Mouse (Mus musculus) hindbrain, embryonic 13.5 days (tissue): ENCODE measurements around the gene Esyt1. TPM values are rescaled to one million over a fixed set of nuclear protein-coding genes. Genes with fewer than 3 reads are reported as not detected.
A peak's percentile ranks its signal among the peaks of the same experiment; 100 is the strongest.
"Not testable (repeated sequence)": the region's sequence is repeated elsewhere in the genome, so short reads cannot be mapped to it uniquely, and the experiment has no call there.

ENCODE experiments used
- ATAC-seq: fragments of 200-750 bp; cut with Nextera tagmentation; 2 replicates; pipeline ENCODE4 v1.8.0; 2017; ENCODE audit warnings: moderate TSS enrichment; ENCODE audit not compliant: low FRiP score
- H3K27ac ChIP-seq: fragments of 300-500 bp; sonication (generic); 2 replicates; pipeline ENCODE4 v1.5.1; 2015; ENCODE audit warnings: inconsistent platforms, mild to moderate bottlenecking, moderate library complexity
- H3K27me3 ChIP-seq: fragments of 300-500 bp; sonication (generic); 2 replicates; pipeline ENCODE4 v1.6.1; 2015; ENCODE audit warnings: mild to moderate bottlenecking, inconsistent platforms
- H3K36me3 ChIP-seq: fragments of 300-500 bp; sonication (generic); 2 replicates; pipeline ENCODE4 v1.6.1; 2015; ENCODE audit warnings: mild to moderate bottlenecking, inconsistent platforms
- H3K4me1 ChIP-seq: fragments of 300-500 bp; sonication (generic); replicated peaks from 2 replicates; pipeline ENCODE4 v1.6.1; 2015; ENCODE audit warnings: inconsistent platforms
- H3K4me2 ChIP-seq: fragments of 300-500 bp; sonication (generic); 2 replicates; pipeline ENCODE4 v1.6.1; 2015; ENCODE audit warnings: inconsistent platforms, mild to moderate bottlenecking, moderate library complexity
- H3K4me3 ChIP-seq: fragments of 300-500 bp; sonication (generic); 2 replicates; pipeline ENCODE4 v1.5.1; 2015; ENCODE audit warnings: mild to moderate bottlenecking, inconsistent platforms
- H3K9ac ChIP-seq: fragments of 300-500 bp; sonication (generic); 2 replicates; pipeline ENCODE4 v1.6.1; 2015; ENCODE audit warnings: mild to moderate bottlenecking, inconsistent platforms
- H3K9me3 ChIP-seq: fragments of 300-500 bp; sonication (generic); 2 replicates; pipeline ENCODE4 v1.6.1; 2016; ENCODE audit warnings: inconsistent platforms
- WGBS: fragments of 180-500 bp; shearing (Covaris S2); methylation state at CpG from one replicate; pipeline ENCODE4 v1.1.7; 2015; 5-methylcytosine and 5-hydroxymethylcytosine counted together
- polyA plus RNA-seq: library from polyadenylated mRNA; unstranded; fragments of >200 nt; fragmentation: Nextera tagmentation; extraction: Ambion mirVana; gene quantifications from 2 replicates; pipeline ENCODE4 v1.2.1, GENCODE M21; 2015

Esyt1 gene
- polyA plus RNA-seq, 1 experiment from 2014 or later, result 17.6 TPM

DNA sequence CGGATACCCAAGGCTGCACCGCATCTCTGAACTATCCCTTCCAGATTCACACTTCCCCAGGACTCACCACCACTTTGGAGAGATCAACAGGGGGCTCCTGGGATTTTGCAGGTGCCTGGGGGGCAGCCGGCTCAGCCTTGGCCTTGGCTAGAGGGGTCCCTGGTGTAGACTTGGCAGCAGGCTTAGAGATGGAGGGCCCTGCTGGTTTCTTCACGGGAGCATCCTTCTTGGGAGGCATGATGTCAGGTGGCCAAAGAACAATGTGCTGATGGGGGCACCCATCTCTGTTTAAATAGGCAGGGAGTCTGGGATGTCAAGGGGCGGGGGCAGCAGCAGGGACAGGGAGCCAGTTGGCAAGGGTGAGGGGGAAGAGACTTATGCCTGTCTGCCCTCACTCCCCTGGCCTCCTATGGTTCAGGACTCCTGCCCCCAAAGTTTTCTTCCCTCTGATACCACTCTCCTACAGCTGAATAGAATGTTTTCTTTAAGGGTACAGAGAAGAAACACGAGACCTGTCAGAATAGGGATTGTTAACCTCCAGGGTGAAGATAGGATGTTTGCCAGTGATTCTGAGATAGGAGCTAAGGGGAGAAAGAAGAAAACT is 28.4 kb downstream of the Esyt1 start:
- Histone ChIP-seq H3K9me3 (no peaks in the 10 kb centered on the region), H3K4me2 (peak overlapping the region; percentile 63; the same call in 1 of the 2 replicates), H3K27ac (no peak overlapping the region), H3K36me3 (no peaks in the 10 kb centered on the region), H3K27me3 (no peaks in the 10 kb centered on the region), H3K4me3 (peak overlapping the region; percentile 5; the same call in 1 of the 2 replicates), H3K4me1 (peaks cover 44% of the 10 kb centered on the region), H3K9ac (peak overlapping the region; percentile 66; the same call in 1 of the 2 replicates)
- ATAC-seq, result no peak
- WGBS, result 48% methylated on average over 6 of the region's 6 CpGs

DNA sequence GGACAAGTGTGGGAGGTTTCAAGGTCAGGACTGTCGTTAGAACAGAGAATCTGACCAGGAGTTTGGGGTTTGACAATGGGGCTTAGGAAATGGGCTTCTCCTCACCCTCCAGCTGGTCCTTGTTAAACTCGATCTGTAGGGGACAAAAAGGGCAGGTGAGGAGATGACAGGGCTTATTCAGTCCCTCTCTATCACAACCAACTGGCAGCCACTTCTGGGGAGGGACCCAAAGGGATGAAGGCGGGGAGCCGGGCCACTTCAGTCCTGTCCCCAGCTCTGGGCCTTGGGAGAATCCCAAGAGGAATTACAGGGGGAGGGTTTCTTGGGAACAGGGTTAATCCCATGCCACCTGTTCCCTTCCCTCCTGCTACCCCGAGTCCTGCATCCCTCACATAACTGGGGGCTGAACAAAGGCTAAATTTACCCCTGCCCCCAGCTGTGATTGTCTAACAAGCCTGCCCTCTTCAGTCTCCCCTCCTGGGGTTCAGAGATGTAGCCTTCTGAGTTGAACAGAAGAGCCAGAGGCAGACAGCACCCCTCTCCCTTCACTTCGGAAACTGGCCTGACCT is 29.1 kb downstream of the Esyt1 start:
- H3K4me3 ChIP-seq, result no peak overlapping the region
- no peak overlapping the region for H3K4me2 ChIP-seq
- H3K27me3 ChIP-seq, result no peaks in the 10 kb centered on the region
- H3K4me1 ChIP-seq, result peaks cover 50% of the 10 kb centered on the region
- no peaks in the 10 kb centered on the region for H3K9me3 ChIP-seq
- no peak overlapping the region for H3K27ac ChIP-seq
- H3K36me3 ChIP-seq, result peaks cover 4% of the 10 kb centered on the region
- WGBS, result 45% methylated on average over 6 of the region's 6 CpGs
- H3K9ac ChIP-seq, result peak overlapping the region; percentile 66; the same call in 1 of the 2 replicates
- ATAC-seq, result no peak

DNA sequence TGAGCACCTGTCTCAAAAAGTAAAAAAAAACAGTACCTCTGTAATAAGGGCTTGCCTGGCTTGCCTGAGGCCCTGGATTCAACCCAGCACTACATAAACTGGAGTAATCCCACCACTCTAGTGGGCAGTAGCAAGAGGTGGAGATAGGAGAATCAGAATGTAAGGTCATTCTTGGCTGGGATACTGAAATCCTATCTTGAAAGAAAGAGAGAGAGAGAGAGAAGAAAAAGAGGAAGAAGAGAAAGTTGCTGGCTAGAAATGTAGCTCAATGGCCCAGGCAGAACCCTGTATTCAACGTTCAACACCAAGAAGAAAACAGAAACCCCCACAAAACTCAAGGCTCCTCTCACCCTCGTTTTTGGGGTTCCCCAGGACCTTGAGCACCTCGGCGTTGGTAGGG is 29.8 kb downstream of the Esyt1 start:
- ATAC-seq, result no peak
- H3K27ac ChIP-seq, result no peak overlapping the region

DNA sequence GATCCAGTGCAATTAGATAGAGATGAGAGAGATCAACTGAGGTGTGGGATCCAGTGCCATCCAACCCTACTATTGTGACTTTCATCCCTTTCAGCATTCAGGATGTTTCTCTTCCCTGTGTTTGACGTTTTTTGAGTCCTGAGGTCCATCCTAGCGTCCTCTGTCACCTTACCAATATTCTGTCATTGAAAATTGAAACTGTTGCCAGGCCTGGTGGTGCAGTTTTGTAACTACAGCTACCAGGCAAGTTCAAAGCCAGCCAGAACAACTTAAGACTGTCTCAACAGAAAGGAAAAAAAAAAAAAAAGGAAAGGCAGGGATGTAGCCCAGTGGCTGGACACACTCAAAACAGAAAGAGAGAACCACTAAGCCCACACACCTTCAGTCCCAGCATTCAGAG is 30.4 kb downstream of the Esyt1 start:
- peak overlapping the region; percentile 86; the same call in 1 of the 2 replicates for H3K4me3 ChIP-seq
- H3K27ac ChIP-seq, result 0 out of 2 replicates have a peak overlapping the region, but pooled peaks have one; percentile 86
- WGBS, result 74% methylated on average over 2 of the region's 2 CpGs
- H3K4me2 ChIP-seq, result peak overlapping the region; percentile 79
- ATAC-seq, result no peak
- H3K9ac ChIP-seq, result peak overlapping the region; percentile 91
- H3K36me3 ChIP-seq, result peaks cover 17% of the 10 kb centered on the region
- H3K27me3 ChIP-seq, result no peaks in the 10 kb centered on the region
- no peaks in the 10 kb centered on the region for H3K9me3 ChIP-seq
- peaks cover 62% of the 10 kb centered on the region for H3K4me1 ChIP-seq

More for the DNA sequence above, 29.8 kb downstream of the Esyt1 start:
- Histone ChIP-seq H3K4me3 (no peak overlapping the region), H3K36me3 (peaks cover 11% of the 10 kb centered on the region), H3K27me3 (no peaks in the 10 kb centered on the region), H3K9ac (no peak overlapping the region), H3K9me3 (no peaks in the 10 kb centered on the region), H3K4me2 (no peak overlapping the region), H3K4me1 (peaks cover 57% of the 10 kb centered on the region)
- 84% methylated on average over 4 of the region's 4 CpGs for WGBS

DNA sequence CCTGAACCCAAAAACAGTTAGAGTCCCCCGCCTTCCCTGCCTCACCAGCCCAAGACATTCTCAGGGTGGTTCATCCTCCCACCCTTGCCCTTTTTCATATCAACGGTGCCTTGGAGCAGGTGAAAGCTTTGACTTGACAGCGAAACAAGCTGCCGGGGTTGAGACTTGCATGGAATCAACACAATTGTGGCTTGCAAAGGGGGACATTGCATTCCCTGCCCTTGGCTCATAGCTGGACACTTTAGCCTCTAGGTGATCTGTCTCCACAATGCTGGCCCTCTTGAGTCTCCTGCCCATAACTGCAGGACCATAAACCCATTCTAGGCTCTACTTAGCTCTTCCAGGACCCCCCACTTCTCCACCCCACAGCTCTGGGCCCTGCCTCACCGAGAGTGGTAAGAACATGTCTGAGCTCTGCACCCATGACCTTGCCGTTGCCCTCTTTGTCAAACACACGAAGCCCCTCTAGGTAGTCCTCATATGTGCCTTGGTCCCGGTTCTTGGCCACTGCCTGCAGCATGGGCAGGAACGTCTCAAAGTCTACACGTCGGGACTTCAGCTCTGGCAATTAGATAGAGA is 30.9 kb downstream of the Esyt1 start:
- peaks cover 65% of the 10 kb centered on the region for H3K4me1 ChIP-seq
- WGBS, result 57% methylated on average over 11 of the region's 11 CpGs

DNA sequence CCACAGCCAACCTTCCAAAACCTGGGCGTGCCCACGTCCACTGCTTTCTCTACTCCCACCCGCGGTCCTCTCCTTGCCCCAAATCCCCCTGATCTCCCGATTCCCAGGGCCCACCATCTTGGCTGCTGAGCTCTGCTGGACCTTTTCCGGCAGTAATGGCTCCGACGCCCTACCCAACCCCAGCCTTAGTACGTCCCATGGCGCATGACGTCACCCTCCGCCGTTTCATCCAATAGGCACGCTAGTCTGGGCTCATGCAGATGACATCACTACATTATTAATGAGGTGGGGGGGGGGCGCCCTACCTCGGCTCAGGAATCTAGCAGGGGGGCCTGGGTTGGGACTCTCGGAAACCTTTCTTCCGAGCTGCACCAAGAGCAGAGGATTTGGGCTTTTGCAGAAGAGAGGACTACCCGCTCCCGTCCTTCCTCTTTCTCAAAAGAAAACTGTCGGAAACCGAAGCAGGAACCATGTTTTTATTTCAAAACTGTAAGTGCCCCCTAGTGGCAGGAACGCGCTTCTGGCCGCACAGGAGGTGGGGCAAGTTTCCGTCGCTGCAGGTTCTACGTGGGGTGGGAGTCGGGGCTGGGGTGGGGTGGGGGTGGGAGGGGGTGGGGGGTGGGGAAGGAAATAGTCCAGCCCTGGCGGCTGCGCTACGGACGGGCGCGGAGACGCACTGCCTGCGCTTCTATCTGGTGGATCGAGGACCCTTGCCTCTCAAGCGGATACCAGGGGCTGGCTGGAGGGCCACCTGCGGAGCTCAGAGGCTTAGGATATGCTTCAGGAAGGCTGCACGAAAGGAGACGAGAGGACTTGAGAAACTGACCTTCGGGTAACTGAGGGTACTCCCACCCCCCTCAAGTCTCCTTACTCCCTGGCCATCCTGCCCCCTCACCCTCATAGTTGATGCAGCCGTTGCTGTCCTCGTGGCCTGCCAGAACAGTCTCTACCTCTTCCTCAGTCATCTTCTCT is 31.7 kb downstream of the Esyt1 start, which contains the start of gene Myl6:
TSS of gene Myl6 (minus strand) at position 451 of the 972 bp plus-strand sequence.
- Histone ChIP-seq H3K9me3 (no peaks in the 10 kb centered on the region), H3K36me3 (peaks cover 30% of the 10 kb centered on the region), H3K4me1 (peaks cover 58% of the 10 kb centered on the region), H3K27ac (peak within 1 kb of the TSS; percentile 86), H3K9ac (peak within 1 kb of the TSS; percentile 91), H3K27me3 (no peaks in the 10 kb centered on the region), H3K4me3 (peak within 1 kb of the TSS; percentile 86), H3K4me2 (peak within 1 kb of the TSS; percentile 79)
- peak; percentile 93 for ATAC-seq
- under 1% methylated on average over 44 of the region's 45 CpGs for WGBS

More for the DNA sequence above, 30.9 kb downstream of the Esyt1 start:
- Histone ChIP-seq H3K9ac (peak overlapping the region; percentile 91), H3K27ac (peak overlapping the region; percentile 86), H3K9me3 (no peaks in the 10 kb centered on the region), H3K36me3 (peaks cover 22% of the 10 kb centered on the region), H3K4me2 (peak overlapping the region; percentile 79), H3K4me3 (peak overlapping the region; percentile 86), H3K27me3 (no peaks in the 10 kb centered on the region)
- ATAC-seq, result no peak

DNA sequence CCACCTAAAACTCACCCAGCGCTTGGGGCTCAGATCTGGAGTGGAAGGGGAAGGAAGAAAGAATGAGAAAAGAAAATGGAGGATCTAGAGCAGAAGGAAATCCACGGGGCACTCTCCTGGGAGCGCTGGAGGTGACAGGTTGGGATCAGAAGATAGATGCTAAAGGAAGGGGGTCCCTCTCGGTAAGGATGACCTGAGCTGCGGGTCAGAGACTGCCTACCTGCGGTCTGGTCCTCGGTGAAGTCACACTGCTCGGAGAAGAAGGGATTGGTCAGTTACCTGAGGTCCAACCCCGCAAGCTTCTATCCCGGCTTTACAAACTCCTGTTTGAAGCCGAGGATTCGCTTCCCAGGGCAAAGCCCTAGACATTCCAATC is 32.4 kb downstream of the Esyt1 start:
- H3K4me1 ChIP-seq, result peaks cover 56% of the 10 kb centered on the region
- peak overlapping the region; percentile 86 for H3K27ac ChIP-seq
- peak; percentile 38 for ATAC-seq
- no peaks in the 10 kb centered on the region for H3K9me3 ChIP-seq
- WGBS, result 0% methylated on average over 12 of the region's 12 CpGs
- no peaks in the 10 kb centered on the region for H3K27me3 ChIP-seq
- peak overlapping the region; percentile 79 for H3K4me2 ChIP-seq
- H3K36me3 ChIP-seq, result peaks cover 37% of the 10 kb centered on the region
- peak overlapping the region; percentile 86 for H3K4me3 ChIP-seq
- H3K9ac ChIP-seq, result peak overlapping the region; percentile 91

DNA sequence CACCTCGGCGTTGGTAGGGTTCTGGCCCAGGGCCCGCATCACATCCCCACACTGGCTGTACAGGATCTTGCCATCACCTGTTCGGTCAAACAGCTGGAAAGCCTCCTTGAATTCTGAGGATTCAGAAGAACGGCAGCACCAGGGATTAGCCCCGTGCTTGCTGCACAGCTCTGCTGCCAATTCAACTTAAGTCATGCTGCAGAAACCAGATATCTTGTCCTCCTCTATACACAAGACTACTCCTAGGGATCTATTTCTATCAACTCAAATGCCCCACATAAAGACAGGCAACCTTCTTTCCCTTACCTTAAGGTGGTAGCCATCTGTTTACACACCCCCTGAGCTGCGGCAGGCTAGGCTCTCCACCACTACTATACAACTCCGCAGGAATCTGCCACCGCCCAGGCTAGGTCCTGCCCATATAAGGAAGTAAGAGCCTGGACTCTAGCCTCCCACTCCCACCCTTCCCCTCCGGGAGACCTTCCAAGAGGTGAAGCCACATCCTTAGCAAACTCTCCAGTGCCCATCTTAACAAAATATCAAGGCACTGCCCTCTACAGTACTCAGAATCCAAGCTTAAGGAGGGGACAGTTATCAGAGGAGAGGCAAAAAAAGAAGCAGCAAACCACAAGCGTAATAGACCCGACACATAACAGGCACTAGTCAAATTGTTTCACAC is 32.9 kb downstream of the Esyt1 start:
- Histone ChIP-seq H3K4me3 (peak overlapping the region; percentile 86), H3K36me3 (peaks cover 42% of the 10 kb centered on the region), H3K4me2 (peak overlapping the region; percentile 79), H3K4me1 (peaks cover 51% of the 10 kb centered on the region), H3K9me3 (no peaks in the 10 kb centered on the region), H3K9ac (peak overlapping the region; percentile 91), H3K27ac (peak overlapping the region; percentile 86), H3K27me3 (no peaks in the 10 kb centered on the region)
- WGBS, result 33% methylated on average over 12 of the region's 12 CpGs
- peak; percentile 21 for ATAC-seq

DNA sequence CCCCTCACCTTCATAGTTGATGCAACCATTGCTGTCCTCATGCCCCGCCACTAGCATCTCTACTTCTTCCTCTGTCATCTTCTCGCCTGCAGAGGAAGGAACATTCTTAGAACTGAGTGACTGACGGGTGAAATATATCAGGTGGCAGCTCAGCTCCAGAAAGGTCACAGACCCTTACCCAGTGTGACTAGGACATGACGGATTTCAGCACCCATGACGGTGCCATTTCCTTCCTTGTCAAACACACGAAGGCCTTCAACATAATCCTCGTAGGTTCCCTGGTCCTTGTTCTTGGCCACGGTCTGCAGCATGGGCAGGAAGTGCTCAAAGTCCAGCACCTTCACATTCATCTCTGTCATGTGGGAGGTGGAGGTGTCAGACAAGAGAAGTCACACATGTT is 33.6 kb downstream of the Esyt1 start:
- Histone ChIP-seq H3K4me3 (peak overlapping the region; percentile 86), H3K4me1 (peaks cover 44% of the 10 kb centered on the region), H3K9ac (peak overlapping the region; percentile 91), H3K4me2 (peak overlapping the region; percentile 79), H3K27ac (peak overlapping the region; percentile 86), H3K36me3 (peaks cover 49% of the 10 kb centered on the region)
- 70% methylated on average over 8 of the region's 8 CpGs for WGBS
- not testable (repeated sequence) for ATAC-seq, H3K9me3 ChIP-seq, H3K27me3 ChIP-seq

DNA sequence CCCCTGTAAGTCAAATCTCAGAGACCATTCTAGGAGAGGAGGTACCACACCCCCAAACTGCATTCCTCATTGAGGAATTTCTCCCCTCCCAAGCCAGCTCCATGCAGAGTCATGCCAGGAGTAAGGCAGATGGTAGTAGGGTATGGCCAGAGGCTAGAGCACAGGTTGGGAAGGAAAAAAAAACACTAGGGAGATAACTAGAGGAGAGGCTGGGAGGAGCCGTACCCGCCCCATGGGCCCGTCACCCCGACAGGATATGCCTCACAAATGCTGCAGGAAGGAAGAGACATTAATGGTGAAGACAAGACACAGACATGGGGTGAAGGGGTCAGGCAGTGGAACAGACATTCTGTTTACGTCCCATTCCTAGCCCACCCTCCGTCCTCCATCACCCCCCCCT is 34.2 kb downstream of the Esyt1 start:
- ATAC-seq, result no peak
- WGBS, result 85% methylated on average over 6 of the region's 6 CpGs
- H3K27ac ChIP-seq, result peak overlapping the region; percentile 86
- no peaks in the 10 kb centered on the region for H3K9me3 ChIP-seq
- peak overlapping the region; percentile 86 for H3K4me3 ChIP-seq
- peak overlapping the region; percentile 79 for H3K4me2 ChIP-seq
- peak overlapping the region; percentile 91 for H3K9ac ChIP-seq
- H3K4me1 ChIP-seq, result peaks cover 38% of the 10 kb centered on the region
- H3K36me3 ChIP-seq, result peaks cover 53% of the 10 kb centered on the region
- H3K27me3 ChIP-seq, result no peaks in the 10 kb centered on the region

DNA sequence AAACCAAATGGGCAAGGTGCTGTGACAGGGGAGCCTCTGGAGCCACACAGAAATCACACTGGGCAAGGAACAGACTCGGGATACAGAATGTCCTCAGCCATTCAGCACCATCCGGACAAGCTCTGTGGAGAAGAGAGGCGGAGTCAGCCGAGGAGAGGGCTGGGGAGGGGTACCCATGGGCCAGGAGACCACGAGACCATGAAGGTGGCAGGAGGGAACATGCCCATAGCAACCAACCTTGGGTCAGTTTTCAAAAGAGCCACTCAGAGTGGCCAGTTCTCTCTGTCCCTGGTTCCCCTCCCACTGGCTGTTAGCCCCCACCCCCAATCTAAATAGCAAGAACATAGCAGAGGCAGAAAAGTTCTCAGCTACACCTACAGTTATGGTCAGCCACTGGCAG is 34.8 kb downstream of the Esyt1 start:
- Histone ChIP-seq H3K4me2 (peak overlapping the region; percentile 8; the same call in 1 of the 2 replicates), H3K27me3 (no peaks in the 10 kb centered on the region), H3K4me1 (peaks cover 38% of the 10 kb centered on the region), H3K9ac (peak overlapping the region; percentile 91; the same call in 1 of the 2 replicates), H3K27ac (peak overlapping the region; percentile 86; the same call in 1 of the 2 replicates), H3K9me3 (no peaks in the 10 kb centered on the region), H3K4me3 (peak overlapping the region; percentile 86), H3K36me3 (peaks cover 59% of the 10 kb centered on the region)
- ATAC-seq, result no peak
- WGBS, result 58% methylated on average over 5 of the region's 5 CpGs
